Mouse (Mus musculus) C2C12 (cell line): Measurements from ENCODE around the gene Emc10. TPM values are rescaled to one million over a fixed set of nuclear protein-coding genes. Genes with fewer than 3 reads are reported as not detected.

Experiments used
- H3K27me3 ChIP-seq: one replicate; pipeline ENCODE4 v1.6.1; 2011; ENCODE audit not compliant: control insufficient read depth, insufficient read depth, insufficient read length
- H3K36me3 ChIP-seq: one replicate; pipeline ENCODE4 v1.6.1; 2011; ENCODE audit not compliant: control insufficient read depth, insufficient read depth
- H3K4me3 ChIP-seq: one replicate; pipeline ENCODE4 v1.5.1; 2011; ENCODE audit warnings: mild to moderate bottlenecking, control low read depth; ENCODE audit not compliant: poor library complexity, insufficient read depth, severe bottlenecking
- H3K79me2 ChIP-seq: one replicate; pipeline ENCODE4 v1.6.1; 2011; ENCODE audit not compliant: control insufficient read depth, insufficient read depth
- H3K79me3 ChIP-seq: one replicate; pipeline ENCODE4 v1.6.1; 2011; ENCODE audit warnings: low read depth, control low read depth
- H3ac ChIP-seq: one replicate; pipeline ENCODE3; 2011; ENCODE audit warnings: low read depth; ENCODE audit not compliant: control insufficient read depth, insufficient read length
- CEBPB ChIP-seq: IDR thresholded peaks from one replicate; pipeline ENCODE4 v1.6.1; 2011; ENCODE audit warnings: low read depth, mild to moderate bottlenecking, control low read depth, moderate library complexity
- CTCF ChIP-seq: IDR thresholded peaks from one replicate; pipeline ENCODE4 v1.5.1; 2011; ENCODE audit not compliant: control insufficient read depth, insufficient read depth, insufficient read length
- FOSL1 ChIP-seq: IDR thresholded peaks from one replicate; pipeline ENCODE4 v1.8.0; 2011; ENCODE audit warnings: mild to moderate bottlenecking, low read length; ENCODE audit not compliant: poor library complexity, insufficient read depth, severe bottlenecking
- MAX ChIP-seq: IDR thresholded peaks from one replicate; pipeline ENCODE4 v1.6.1; 2011; ENCODE audit warnings: mild to moderate bottlenecking, control low read depth
- MYOD1 ChIP-seq: IDR thresholded peaks from one replicate; pipeline ENCODE4 v1.6.1; 2011; ENCODE audit warnings: low read depth; ENCODE audit not compliant: control insufficient read depth, insufficient read length
- MYOG ChIP-seq: IDR thresholded peaks from one replicate; pipeline ENCODE4 v1.6.1; 2011; ENCODE audit not compliant: control insufficient read depth, insufficient read length; ENCODE audit errors: extremely low read depth
- USF1 ChIP-seq: IDR thresholded peaks from one replicate; pipeline ENCODE4 v1.6.1; 2011; ENCODE audit warnings: low read depth, mild to moderate bottlenecking, control low read depth, moderate library complexity
- polyA plus RNA-seq: library from polyadenylated mRNA; unstranded; fragments of >200 nt; fragmentation: generic; extraction: Trizol; gene quantifications from one replicate; pipeline ENCODE4 v1.2.1, GENCODE M21; 2012; ENCODE audit warnings: missing spikeins

Emc10 gene
- polyA plus RNA-seq, 1 experiment: 93.5 TPM

- Histone ChIP-seq H3K27me3 (peaks cover 62% of the 10 kb centered on the region), H3K4me3 (no peak overlapping the region), H3K79me3 (no peaks in the 10 kb centered on the region), H3K36me3 (no peaks in the 10 kb centered on the region), H3ac (no peak overlapping the region), H3K79me2 (no peaks in the 10 kb centered on the region)
- TF ChIP-seq MYOG (no peak), CTCF (no peak), MYOD1 (no peak), CEBPB (no peak), FOSL1 (no peak), MAX (no peak), USF1 (no peak)
These were observed 34.7 kb downstream of the Emc10 start for GRCm38 (mm10) chr7:44461503-44462217.

- Histone ChIP-seq H3K4me3 (no peak overlapping the region), H3K79me2 (no peaks in the 10 kb centered on the region), H3K36me3 (no peaks in the 10 kb centered on the region), H3K27me3 (peaks cover 62% of the 10 kb centered on the region), H3K79me3 (no peaks in the 10 kb centered on the region), H3ac (no peak overlapping the region)
- no peak for TF ChIP-seq MYOG
- TF ChIP-seq CTCF: no peak
- no peak for TF ChIP-seq MYOD1
- TF ChIP-seq USF1: no peak
- no peak for TF ChIP-seq MAX
- TF ChIP-seq CEBPB: no peak
These were observed 35.4 kb downstream of the Emc10 start for GRCm38 (mm10) chr7:44460767-44461502.

- peaks cover 62% of the 10 kb centered on the region for H3K27me3 ChIP-seq
- TF ChIP-seq MYOD1 (no peak), MAX (no peak), CEBPB (no peak), MYOG (no peak), FOSL1 (no peak), CTCF (no peak), USF1 (no peak)
- no peaks in the 10 kb centered on the region for H3K79me3 ChIP-seq
- H3K79me2 ChIP-seq: no peaks in the 10 kb centered on the region
- no peak overlapping the region for H3ac ChIP-seq
- no peaks in the 10 kb centered on the region for H3K36me3 ChIP-seq
- H3K4me3 ChIP-seq: no peak overlapping the region
These were observed 36.3 kb downstream of the Emc10 start for GRCm38 (mm10) chr7:44460067-44460466.

- Histone ChIP-seq H3K4me3 (no peak overlapping the region), H3K36me3 (no peaks in the 10 kb centered on the region), H3K79me3 (no peaks in the 10 kb centered on the region), H3ac (no peak overlapping the region), H3K79me2 (no peaks in the 10 kb centered on the region), H3K27me3 (peaks cover 39% of the 10 kb centered on the region)
- TF ChIP-seq FOSL1 (no peak), MYOD1 (no peak), CEBPB (no peak), MAX (no peak), USF1 (no peak), MYOG (no peak), CTCF (no peak)
These were observed 40.0 kb downstream of the Emc10 start for GRCm38 (mm10) chr7:44456302-44456701.

- no peaks in the 10 kb centered on the region for H3K79me2 ChIP-seq
- H3K36me3 ChIP-seq: no peaks in the 10 kb centered on the region
- peaks cover 33% of the 10 kb centered on the region for H3K27me3 ChIP-seq
- TF ChIP-seq USF1 (no peak), MYOG (no peak), FOSL1 (no peak)
- H3K79me3 ChIP-seq: no peaks in the 10 kb centered on the region
- H3K4me3 ChIP-seq: no peak overlapping the region
- H3ac ChIP-seq: no peak overlapping the region
These were observed 43.1 kb downstream of the Emc10 start for GRCm38 (mm10) chr7:44453256-44453655.
